10 mouse cellular contexts compared by ENCODE assay signal in the genomic region with DNA sequence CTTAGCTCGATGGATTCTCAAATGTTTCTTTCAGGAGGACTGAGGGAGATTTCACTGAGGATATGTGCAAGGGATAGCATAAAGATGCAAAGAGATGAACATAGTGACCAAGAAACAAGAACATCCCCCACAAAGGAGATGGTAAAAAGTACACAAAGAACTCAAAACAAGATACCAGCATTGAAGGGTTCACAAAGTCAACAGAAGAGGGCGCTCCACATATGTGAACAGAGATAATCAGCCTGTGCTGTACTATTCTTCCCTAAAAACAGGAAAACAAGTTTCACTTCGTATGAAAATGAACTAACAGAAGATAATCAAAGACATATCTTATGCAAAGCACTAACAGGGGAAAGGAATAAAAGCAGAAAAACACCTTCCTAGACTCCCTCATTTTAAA. TPM values are rescaled to one million over a fixed set of nuclear protein-coding genes. Genes with fewer than 3 reads are reported as not detected.
DNase-seq lines count a peak whose midpoint lies in the region; ATAC-seq and TF ChIP-seq lines count a peak whose summit lies in the region.
"Had no signal": no experiment of that assay in that cellular context is flagged by ENCODE, and none has a peak within 500 bp of the region (broad histone marks: within the 10 kb centered on the region; RNA-seq: fewer than 3 reads in every experiment).

No protein-coding gene starts in this region.

- peak; percentile 11 for DNase-seq in heart, adult 8-10 months (ENCODE audit: low spot score)
- no peak for DNase-seq in heart, adult 11 months
- DNase-seq in A20 (ENCODE audit: low read depth, low spot score) (peak; percentile 43), Patski (ENCODE audit: low read depth, low spot score) (no peak)
- DNase-seq in embryo, embryonic 11 days = peak; percentile 41
- peak in 2 of 3 experiments; percentile 1 to 9 for DNase-seq in liver, embryonic 14.5 days (ENCODE audit: low read depth in 3 of 3, low spot score in 3 of 3)
- no peak for DNase-seq in stomach, postnatal 0 days (ENCODE audit: low spot score)

- no peaks in the 10 kb centered on the region for H3K4me1 ChIP-seq in liver, embryonic 14.5 days (replicated peaks; ENCODE audit: control insufficient read depth in 2 of 2, insufficient read depth in 2 of 2, low read length in 1 of 2)
- no peaks in the 10 kb centered on the region for H3K4me1 ChIP-seq in stomach, postnatal 0 days (replicated peaks; ENCODE audit: control insufficient read depth, insufficient read depth)
- no peaks in the 10 kb centered on the region for H3K4me1 ChIP-seq in neural tube, embryonic 15.5 days

- no peak overlapping the region for H3K4me2 ChIP-seq in liver, embryonic 14.5 days (ENCODE audit: low read depth)
- H3K4me2 ChIP-seq in stomach, postnatal 0 days (replicated peaks; ENCODE audit: low read depth) = no peak overlapping the region
- no peak overlapping the region for H3K4me2 ChIP-seq in neural tube, embryonic 15.5 days

- 18% methylated on average over 3 of the region's 3 CpGs for WGBS in liver, embryonic 14.5 days (ENCODE audit: insufficient replicate concordance)
- 30% methylated on average over 3 of the region's 3 CpGs for WGBS in stomach, postnatal 0 days
- WGBS in neural tube, embryonic 15.5 days = 44% methylated on average over 3 of the region's 3 CpGs

- in situ Hi-C loops in Patski (cut with MboI; ENCODE audit: low pct_unique_long_range_greater_than_20kb) = loop anchor here (10.0 kb wide), 1 partner anchor 122 kb away; a partner anchor contains a TSS

- no peak for TF ChIP-seq EP300 in liver, embryonic 14.5 days (IDR thresholded peaks at IDR 0.05; ENCODE audit: low read depth)
- no peak for TF ChIP-seq EP300 in stomach, postnatal 0 days (optimal IDR thresholded peaks at IDR 0.05)

- H3K9ac ChIP-seq in liver, embryonic 14.5 days (replicated peaks) = no peak overlapping the region
- H3K9ac ChIP-seq in stomach, postnatal 0 days (ENCODE audit: low read length) = no peak overlapping the region
- H3K9ac ChIP-seq in neural tube, embryonic 15.5 days (replicated peaks) = no peak overlapping the region

- H3K36me3 ChIP-seq in liver, embryonic 14.5 days (replicated peaks; ENCODE audit: control insufficient read depth, insufficient read depth, low read depth) = no peaks in the 10 kb centered on the region
- no peaks in the 10 kb centered on the region for H3K36me3 ChIP-seq in stomach, postnatal 0 days (ENCODE audit: control insufficient read depth, insufficient read depth, low read length)
- no peaks in the 10 kb centered on the region for H3K36me3 ChIP-seq in neural tube, embryonic 15.5 days

- ATAC-seq in Patski = no peak
- no peak for ATAC-seq in liver, embryonic 14.5 days (ENCODE audit: insufficient read depth)
- no peak for ATAC-seq in stomach, postnatal 0 days (ENCODE audit: low FRiP score, low TSS enrichment)
- ATAC-seq in neural tube, embryonic 15.5 days (ENCODE audit: low FRiP score) = no peak; the same call in 1 of the 2 replicates

- CTCF ChIA-PET in Patski (lab: Charles Lee) = interaction anchor here (2.6 kb wide), 1 partner anchor 117 kb away, joined by 11 read pairs; no protein-coding TSS in a partner anchor

- H3K27ac ChIP-seq in liver, embryonic 14.5 days = no peak overlapping the region
- no peak overlapping the region for H3K27ac ChIP-seq in stomach, postnatal 0 days (replicated peaks)
- H3K27ac ChIP-seq in neural tube, embryonic 15.5 days (replicated peaks) = no peak overlapping the region

- TF ChIP-seq CTCF in Patski (IDR thresholded peaks at IDR 0.05) = peak; percentile 46
- TF ChIP-seq CTCF in liver, embryonic 14.5 days (IDR thresholded peaks at IDR 0.05; ENCODE audit: low read depth) = peak; percentile 34; the same call in 1 of the 2 replicates
- TF ChIP-seq CTCF in stomach, postnatal 0 days (IDR thresholded peaks at IDR 0.05; ENCODE audit: low read depth) = peak; percentile 71

- H3K4me3 ChIP-seq in liver, embryonic 14.5 days (ENCODE audit: insufficient read depth in 1 of 2, low read depth in 2 of 2, low read length in 2 of 2) = no peak overlapping the region
- no peak overlapping the region for H3K4me3 ChIP-seq in stomach, postnatal 0 days (ENCODE audit: low read depth, low read length)
- no peak overlapping the region for H3K4me3 ChIP-seq in neural tube, embryonic 15.5 days (replicated peaks)

- H3K9me3 ChIP-seq in liver, embryonic 14.5 days (ENCODE audit: control insufficient read depth, low read length) = no peaks in the 10 kb centered on the region
- H3K9me3 ChIP-seq in stomach, postnatal 0 days (ENCODE audit: control insufficient read depth, low read length) = no peaks in the 10 kb centered on the region
- H3K9me3 ChIP-seq in neural tube, embryonic 15.5 days (replicated peaks) = no peaks in the 10 kb centered on the region

- POLR2A ChIA-PET in Patski (lab: Charles Lee) = no interaction called here

- H3K27me3 ChIP-seq in Patski = peaks cover 49% of the 10 kb centered on the region
- no peaks in the 10 kb centered on the region for H3K27me3 ChIP-seq in liver, embryonic 14.5 days (ENCODE audit: control insufficient read depth, insufficient read depth, low read length)
- no peaks in the 10 kb centered on the region for H3K27me3 ChIP-seq in stomach, postnatal 0 days (ENCODE audit: control insufficient read depth, insufficient read depth, low read length)
- no peaks in the 10 kb centered on the region for H3K27me3 ChIP-seq in neural tube, embryonic 15.5 days (replicated peaks)

RNA-seq across cellular contexts. Expression of a gene that starts 19.7 kb away (rescaled TPM):
- not detected for total RNA-seq in heart, adult 8-10 months (2022)
- polyA plus RNA-seq in Patski (2021) = not detected
- not detected in 2 replicates for polyA plus RNA-seq in liver, embryonic 14.5 days (2012; rRNA removed)
- not detected in 2 replicates for polyA plus RNA-seq in liver, embryonic 14.5 days (2014; fragmentation: Nextera tagmentation; extraction: Ambion mirVana)
- 0.23 TPM in 1 of 2 replicates, not detected in the other for polyA plus RNA-seq in stomach, postnatal 0 days (2015; fragmentation: Nextera tagmentation; extraction: Ambion mirVana)
- 0.20 TPM in 1 of 2 replicates, not detected in the other for polyA plus RNA-seq in neural tube, embryonic 15.5 days (2015; fragmentation: Nextera tagmentation; extraction: Ambion mirVana)
- total RNA-seq: layer of hippocampus, postnatal 14 days; neutrophil, adult 5-6 weeks had no signal

RNA-seq across cellular contexts. Expression of a gene that starts 19.7 kb away (rescaled TPM):
- not detected for total RNA-seq in heart, adult 8-10 months (2022)
- polyA plus RNA-seq in Patski (2021) = not detected
- polyA plus RNA-seq in liver, embryonic 14.5 days (2012; rRNA removed) = not detected in 2 replicates
- polyA plus RNA-seq in liver, embryonic 14.5 days (2014; fragmentation: Nextera tagmentation; extraction: Ambion mirVana) = not detected in 2 replicates
- not detected in 2 replicates for polyA plus RNA-seq in stomach, postnatal 0 days (2015; fragmentation: Nextera tagmentation; extraction: Ambion mirVana)
- not detected in 2 replicates for polyA plus RNA-seq in neural tube, embryonic 15.5 days (2015; fragmentation: Nextera tagmentation; extraction: Ambion mirVana)
- total RNA-seq: layer of hippocampus, postnatal 14 days; neutrophil, adult 5-6 weeks had no signal

RNA-seq across cellular contexts. Expression of a gene that starts 24.1 kb away (rescaled TPM):
- not detected for total RNA-seq in heart, adult 8-10 months (2022)
- polyA plus RNA-seq in Patski (2021) = not detected
- polyA plus RNA-seq in liver, embryonic 14.5 days (2012; rRNA removed) = not detected in 2 replicates
- not detected in 2 replicates for polyA plus RNA-seq in liver, embryonic 14.5 days (2014; fragmentation: Nextera tagmentation; extraction: Ambion mirVana)
- not detected in 2 replicates for polyA plus RNA-seq in stomach, postnatal 0 days (2015; fragmentation: Nextera tagmentation; extraction: Ambion mirVana)
- polyA plus RNA-seq in neural tube, embryonic 15.5 days (2015; fragmentation: Nextera tagmentation; extraction: Ambion mirVana) = not detected in 2 replicates
- total RNA-seq: layer of hippocampus, postnatal 14 days; neutrophil, adult 5-6 weeks had no signal

RNA-seq across cellular contexts. Expression of a gene that starts 29.9 kb away (rescaled TPM):
- total RNA-seq in heart, adult 8-10 months (2022) = 1 to 10 TPM; 6.1 to 7.5 (median 6.7) TPM
- polyA plus RNA-seq in Patski (2021) = 12.3 TPM
- 2.5 and 3.1 TPM in 2 replicates for polyA plus RNA-seq in liver, embryonic 14.5 days (2012; rRNA removed)
- polyA plus RNA-seq in liver, embryonic 14.5 days (2014; fragmentation: Nextera tagmentation; extraction: Ambion mirVana) = 1.9 and 2.2 TPM in 2 replicates
- polyA plus RNA-seq in stomach, postnatal 0 days (2015; fragmentation: Nextera tagmentation; extraction: Ambion mirVana) = 2.6 and 2.8 TPM in 2 replicates
- polyA plus RNA-seq in neural tube, embryonic 15.5 days (2015; fragmentation: Nextera tagmentation; extraction: Ambion mirVana) = 8.9 and 9.8 TPM in 2 replicates

RNA-seq across cellular contexts. Expression of a gene that starts 47.3 kb away (rescaled TPM):
- not detected for total RNA-seq in heart, adult 8-10 months (2022)
- not detected for polyA plus RNA-seq in Patski (2021)
- polyA plus RNA-seq in liver, embryonic 14.5 days (2012; rRNA removed) = not detected in 2 replicates
- not detected in 2 replicates for polyA plus RNA-seq in liver, embryonic 14.5 days (2014; fragmentation: Nextera tagmentation; extraction: Ambion mirVana)
- polyA plus RNA-seq in stomach, postnatal 0 days (2015; fragmentation: Nextera tagmentation; extraction: Ambion mirVana) = not detected in 2 replicates
- 0.22 and 0.41 TPM in 2 replicates for polyA plus RNA-seq in neural tube, embryonic 15.5 days (2015; fragmentation: Nextera tagmentation; extraction: Ambion mirVana)
- total RNA-seq: layer of hippocampus, postnatal 14 days; neutrophil, adult 5-6 weeks had no signal

Comparison
In these comparisons a context has a peak if more than half of its experiments do, and no peak if none do; other contexts are left out.
1. DNase-seq: peak in heart, adult 8-10 months (single experiment), A20 (single experiment), embryo, embryonic 11 days (single experiment) and liver, embryonic 14.5 days (2 of 3); none in heart, adult 11 months (single experiment), Patski (single experiment) and stomach, postnatal 0 days (single experiment).
2. Peak in every context shown above with its lines, with median percentiles within 50 percentile points of each other: CTCF ChIP-seq.